ENCODE assay signal across 18 mouse cellular contexts in the genomic region with DNA sequence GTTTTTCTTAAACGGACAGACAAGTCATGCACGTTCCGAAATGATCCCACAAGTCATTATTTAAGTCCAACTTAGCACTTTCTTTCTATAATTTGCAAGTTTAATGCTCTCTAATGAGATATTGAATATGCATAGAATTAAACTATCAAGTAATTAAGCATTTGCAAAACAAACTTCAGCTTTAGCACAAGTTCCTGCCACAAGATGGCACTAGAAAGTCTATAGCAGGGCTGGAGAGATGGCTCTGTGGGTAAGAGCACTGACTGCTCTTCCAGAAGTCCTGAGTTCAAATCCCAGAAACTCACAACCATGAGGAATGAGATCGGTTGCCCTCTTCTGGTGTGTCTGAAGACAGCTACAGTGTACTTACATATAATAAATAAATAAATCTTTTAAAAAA. TPM values are rescaled to one million over a fixed set of nuclear protein-coding genes. Genes with fewer than 3 reads are reported as not detected.
A peak's percentile ranks its signal among the peaks of the same experiment; 100 is the strongest.
DNase-seq lines count a peak whose midpoint lies in the region; ATAC-seq and TF ChIP-seq lines count a peak whose summit lies in the region.
"Had no signal": no experiment of that assay in that cellular context is flagged by ENCODE, and none has a peak within 500 bp of the region (broad histone marks: within the 10 kb centered on the region; RNA-seq: fewer than 3 reads in every experiment).

No protein-coding gene starts in this region.

- no peak for TF ChIP-seq POLR2A in heart, adult 2 months (IDR thresholded peaks at IDR 0.05; ENCODE audit: insufficient read depth, low read depth, low read length)
- TF ChIP-seq POLR2A in ES-Bruce4 (IDR thresholded peaks at IDR 0.05; ENCODE audit: insufficient read depth, low read length): no peak

- no peak for DNase-seq in heart, adult 2 months
- no peak for DNase-seq in heart, postnatal 36 days
- no peak for DNase-seq in liver, embryonic 14.5 days (ENCODE audit: low read depth in 3 of 3, low spot score in 3 of 3)
- no peak for DNase-seq in liver
- DNase-seq in brain, adult 2 months (ENCODE audit: low read depth, low spot score): peak; percentile 44
- DNase-seq in Muller cell, postnatal 12 days (ENCODE audit: inconsistent ontology term): no peak
- DNase-seq: adrenal gland, adult 2 months; cerebellum, adult 11-12 months; gastrocnemius, postnatal 10 days; thymus, postnatal 14 days had no signal

- H3K4me3 ChIP-seq in heart, adult 2 months: no peak overlapping the region
- H3K4me3 ChIP-seq in liver, embryonic 14.5 days (ENCODE audit: insufficient read depth in 1 of 2, low read depth in 2 of 2, low read length in 2 of 2): no peak overlapping the region
- H3K4me3 ChIP-seq in ES-Bruce4 (ENCODE audit: low read depth, low read length): no peak overlapping the region
- H3K4me3 ChIP-seq: forebrain, embryonic 10.5 days; hindbrain, embryonic 12.5 days; lung, embryonic 15.5 days; midbrain, embryonic 13.5 days; neural tube, embryonic 13.5 days had no signal

- peak; percentile 49 for TF ChIP-seq CTCF in heart, adult 2 months (IDR thresholded peaks at IDR 0.05)
- TF ChIP-seq CTCF in liver, embryonic 14.5 days (IDR thresholded peaks at IDR 0.05; ENCODE audit: low read depth): 0 out of 2 replicates have a peak, but pooled peaks have one; percentile 31
- TF ChIP-seq CTCF in ES-Bruce4 (IDR thresholded peaks at IDR 0.05; ENCODE audit: low read depth, low read length): no peak

- no peak overlapping the region for H3K27ac ChIP-seq in heart, adult 2 months
- no peak overlapping the region for H3K27ac ChIP-seq in liver, embryonic 14.5 days
- peak overlapping the region; percentile 93 for H3K27ac ChIP-seq in ES-Bruce4 (ENCODE audit: insufficient read depth, low read length)
- H3K27ac ChIP-seq: forebrain, embryonic 10.5 days; hindbrain, embryonic 12.5 days; lung, embryonic 15.5 days; midbrain, embryonic 13.5 days; neural tube, embryonic 13.5 days had no signal

- no peak for TF ChIP-seq EP300 in heart, adult 2 months (IDR thresholded peaks at IDR 0.05; ENCODE audit: insufficient read depth, low read depth, low read length)
- no peak for TF ChIP-seq EP300 in liver, embryonic 14.5 days (IDR thresholded peaks at IDR 0.05; ENCODE audit: low read depth)
- TF ChIP-seq EP300 in ES-Bruce4 (IDR thresholded peaks at IDR 0.05; ENCODE audit: insufficient read depth, low read depth, low read length): no peak

- no peaks in the 10 kb centered on the region for H3K27me3 ChIP-seq in heart, adult 2 months (ENCODE audit: control insufficient read depth, insufficient read depth, low read length)
- H3K27me3 ChIP-seq in liver, embryonic 14.5 days (ENCODE audit: control insufficient read depth, insufficient read depth, low read length): no peaks in the 10 kb centered on the region
- H3K27me3 ChIP-seq in ES-Bruce4 (ENCODE audit: control insufficient read depth, insufficient read depth, low read length, poor library complexity, severe bottlenecking): no peaks in the 10 kb centered on the region
- H3K27me3 ChIP-seq: hindbrain, embryonic 12.5 days; lung, embryonic 15.5 days; neural tube, embryonic 13.5 days had no signal

- peaks cover 1% of the 10 kb centered on the region; the same call in 1 of the 2 replicates for H3K4me1 ChIP-seq in heart, adult 2 months (ENCODE audit: control insufficient read depth, insufficient read depth, low read length)
- peaks cover 3 to 9% of the 10 kb centered on the region in 2 experiments; a peak in 3 of 4 replicates for H3K4me1 ChIP-seq in liver, embryonic 14.5 days (replicated peaks; ENCODE audit: control insufficient read depth in 2 of 2, insufficient read depth in 2 of 2, low read length in 1 of 2)
- no peaks in the 10 kb centered on the region for H3K4me1 ChIP-seq in ES-Bruce4 (ENCODE audit: control insufficient read depth, insufficient read depth, low read length)
- H3K4me1 ChIP-seq: forebrain, embryonic 10.5 days; hindbrain, embryonic 12.5 days; lung, embryonic 15.5 days; midbrain, embryonic 13.5 days; neural tube, embryonic 13.5 days had no signal

- intact Hi-C loops in heart, adult 2 months (cut with DNase I): loop anchor here (2.0 to 10.0 kb wide), 2 partner anchors 95 to 269 kb away; no protein-coding TSS in a partner anchor
- intact Hi-C loops in heart, postnatal 36 days (cut with DNase I): no loop called here

- no peaks in the 10 kb centered on the region for H3K9me3 ChIP-seq in liver, embryonic 14.5 days (ENCODE audit: control insufficient read depth, low read length)
- H3K9me3 ChIP-seq in ES-Bruce4 (replicated peaks; ENCODE audit: control insufficient read depth, insufficient read depth, low read length, poor library complexity, severe bottlenecking): no peaks in the 10 kb centered on the region
- H3K9me3 ChIP-seq: forebrain, embryonic 10.5 days; G1E; hindbrain, embryonic 12.5 days; lung, embryonic 15.5 days; midbrain, embryonic 13.5 days; neural tube, embryonic 13.5 days had no signal

- no peaks in the 10 kb centered on the region; the same call in 1 of the 2 replicates for H3K79me2 ChIP-seq in heart, adult 2 months (replicated peaks; ENCODE audit: control insufficient read depth, insufficient read depth, low read length)

- 80% methylated on average over 4 of the region's 4 CpGs for WGBS in heart, adult 2 months
- WGBS in liver, embryonic 14.5 days (ENCODE audit: insufficient replicate concordance): 57% methylated on average over 4 of the region's 4 CpGs

- H3K9ac ChIP-seq in heart, adult 2 months (ENCODE audit: low read depth, low read length): no peak overlapping the region
- H3K9ac ChIP-seq in liver, embryonic 14.5 days (replicated peaks): no peak overlapping the region
- H3K9ac ChIP-seq in ES-Bruce4 (ENCODE audit: low read depth, poor library complexity, severe bottlenecking): no peak overlapping the region
- H3K9ac ChIP-seq: hindbrain, embryonic 12.5 days; lung, embryonic 15.5 days; midbrain, embryonic 13.5 days; neural tube, embryonic 13.5 days had no signal

- no peaks in the 10 kb centered on the region; the same call in 1 of the 2 replicates for H3K36me3 ChIP-seq in heart, adult 2 months (ENCODE audit: control insufficient read depth, insufficient read depth, low read length)
- no peaks in the 10 kb centered on the region for H3K36me3 ChIP-seq in liver, embryonic 14.5 days (replicated peaks; ENCODE audit: control insufficient read depth, insufficient read depth, low read depth)
- H3K36me3 ChIP-seq in ES-Bruce4 (ENCODE audit: control insufficient read depth, insufficient read depth, low read length, poor library complexity, severe bottlenecking): no peaks in the 10 kb centered on the region
- H3K36me3 ChIP-seq: forebrain, embryonic 10.5 days; hindbrain, embryonic 12.5 days; lung, embryonic 15.5 days; midbrain, embryonic 13.5 days; neural tube, embryonic 13.5 days had no signal

- no peak overlapping the region for H3K4me2 ChIP-seq in liver, embryonic 14.5 days (ENCODE audit: low read depth)
- H3K4me2 ChIP-seq: heart, embryonic 11.5 days; hindbrain, embryonic 12.5 days; lung, embryonic 15.5 days; midbrain, embryonic 13.5 days; neural tube, embryonic 13.5 days had no signal

- ATAC-seq in liver, embryonic 14.5 days (ENCODE audit: insufficient read depth): no peak
- ATAC-seq: midbrain, embryonic 13.5 days had no signal

RNA-seq across cellular contexts. Expression of a gene that starts 45.4 kb away (rescaled TPM):
- total RNA-seq in heart, adult 2 months (2021): 100 to 1,000 TPM; 269 to 290 TPM
- 96.1 and 155 TPM in 2 replicates for polyA plus RNA-seq in heart, adult 2 months (2012; rRNA removed)
- total RNA-seq in heart, postnatal 36 days (2021): 100 to 1,000 TPM; 334 to 351 TPM
- polyA plus RNA-seq in liver, embryonic 14.5 days (2012; rRNA removed): 4.4 and 5.2 TPM in 2 replicates
- 4.8 and 5.5 TPM in 2 replicates for polyA plus RNA-seq in liver, embryonic 14.5 days (2014; fragmentation: Nextera tagmentation; extraction: Ambion mirVana)
- polyA plus RNA-seq in ES-Bruce4 (2011; ENCODE audit: insufficient read depth, insufficient read length, low read depth, missing spikeins): 29.9 and 31.4 TPM in 2 replicates
